Mouse (Mus musculus) olfactory bulb, adult 2 months (tissue): ENCODE data around the gene Rad9a. TPM values are rescaled to one million over a fixed set of nuclear protein-coding genes. Genes with fewer than 3 reads are reported as not detected.

Experiments
- H3K27ac ChIP-seq: fragments of 200-500 bp; 2 replicates; pipeline ENCODE4 v1.5.1; 2012; ENCODE audit warnings: low read depth, low read length; ENCODE audit not compliant: insufficient read depth
- H3K4me1 ChIP-seq: fragments of 200-500 bp; 2 replicates; pipeline ENCODE4 v1.6.1; 2012; ENCODE audit warnings: low read length; ENCODE audit not compliant: control insufficient read depth, insufficient read depth
- H3K4me3 ChIP-seq: fragments of 200-500 bp; 2 replicates; pipeline ENCODE4 v1.5.1; 2012; ENCODE audit warnings: mild to moderate bottlenecking, low read depth, low read length, moderate library complexity; ENCODE audit not compliant: insufficient read depth
- CTCF ChIP-seq: fragments of 200-500 bp; IDR thresholded peaks from 2 replicates; pipeline ENCODE4 v1.5.1; 2012; ENCODE audit warnings: low read depth, mild to moderate bottlenecking, low read length, moderate library complexity; ENCODE audit not compliant: insufficient read depth
- POLR2A ChIP-seq: fragments of 200-500 bp; IDR thresholded peaks from 2 replicates; pipeline ENCODE4 v1.6.1; 2012; ENCODE audit warnings: mild to moderate bottlenecking, low read depth, low read length, moderate library complexity; ENCODE audit not compliant: insufficient read depth
- WGBS: fragments of 180-500 bp; shearing (Covaris S2); methylation state at CpG from one replicate; pipeline ENCODE4 v1.1.7; 2018; 5-methylcytosine and 5-hydroxymethylcytosine counted together
- polyA plus RNA-seq: library from polyadenylated mRNA; stranded (reverse); fragments of >200 nt; gene quantifications from 2 replicates; pipeline ENCODE4 v1.2.4, GENCODE M21; 2012; ENCODE audit warnings: low replicate concordance; ENCODE audit not compliant: missing spikeins, insufficient read depth, insufficient read length

Gene Rad9a
- polyA plus RNA-seq, 1 experiment = not detected

- no peak overlapping the region for H3K4me3 ChIP-seq
- WGBS = 50% methylated on average over 14 of the region's 14 CpGs
- no peak for TF ChIP-seq POLR2A
- TF ChIP-seq CTCF = no peak
- H3K27ac ChIP-seq = no peak overlapping the region
- H3K4me1 ChIP-seq = peaks cover 7% of the 10 kb centered on the region
Measured at GRCm38 (mm10) chr19:4220957-4221743, 19.7 kb upstream of the Rad9a start.

- TF ChIP-seq POLR2A = no peak
- no peak for TF ChIP-seq CTCF
- Histone ChIP-seq H3K4me1 (peaks cover 10% of the 10 kb centered on the region), H3K4me3 (no peak overlapping the region), H3K27ac (no peak overlapping the region)
- WGBS = 44% methylated on average over 4 of the region's 4 CpGs
Measured at GRCm38 (mm10) chr19:4220416-4220815, 19.0 kb upstream of the Rad9a start.

- TF ChIP-seq POLR2A = no peak
- no peak for TF ChIP-seq CTCF
- Histone ChIP-seq H3K4me1 (peaks cover 13% of the 10 kb centered on the region), H3K4me3 (no peak overlapping the region), H3K27ac (no peak overlapping the region)
- 90% methylated on average over 6 of the region's 6 CpGs for WGBS
Measured at GRCm38 (mm10) chr19:4219943-4220342, 18.5 kb upstream of the Rad9a start.

- H3K27ac ChIP-seq = no peak overlapping the region
- peaks cover 25% of the 10 kb centered on the region for H3K4me1 ChIP-seq
- no peak for TF ChIP-seq POLR2A
- no peak for TF ChIP-seq CTCF
- H3K4me3 ChIP-seq = no peak overlapping the region
- WGBS = 93% methylated on average over 1 of the region's 1 CpGs
Measured at GRCm38 (mm10) chr19:4218784-4219183, 17.3 kb upstream of the Rad9a start.

- H3K4me3 ChIP-seq = no peak overlapping the region
- 90% methylated on average over 11 of the region's 11 CpGs for WGBS
- no peak overlapping the region for H3K27ac ChIP-seq
- TF ChIP-seq POLR2A = no peak
- TF ChIP-seq CTCF = no peak
- peaks cover 30% of the 10 kb centered on the region for H3K4me1 ChIP-seq
Measured at GRCm38 (mm10) chr19:4218293-4218692, 16.8 kb upstream of the Rad9a start.

GRCm38 (mm10) chr19:4217855-4218254 lies 16.4 kb upstream of the Rad9a start:
- no peak overlapping the region for H3K27ac ChIP-seq
- H3K4me1 ChIP-seq = peaks cover 33% of the 10 kb centered on the region
- WGBS = 69% methylated on average over 3 of the region's 3 CpGs
- no peak for TF ChIP-seq POLR2A
- no peak overlapping the region for H3K4me3 ChIP-seq

GRCm38 (mm10) chr19:4217140-4217539 lies 15.7 kb upstream of the Rad9a start:
- no peak for TF ChIP-seq CTCF
- no peak for TF ChIP-seq POLR2A

GRCm38 (mm10) chr19:4216041-4216685 lies 14.7 kb upstream of the Rad9a start:
- H3K4me3 ChIP-seq = no peak overlapping the region
- 33% methylated on average over 14 of the region's 14 CpGs for WGBS
- H3K27ac ChIP-seq = no peak overlapping the region
- no peak for TF ChIP-seq CTCF
- no peak for TF ChIP-seq POLR2A
- H3K4me1 ChIP-seq = peaks cover 33% of the 10 kb centered on the region

More at GRCm38 (mm10) chr19:4217140-4217539, 15.7 kb upstream of the Rad9a start:
- no peak overlapping the region for H3K27ac ChIP-seq
- H3K4me3 ChIP-seq = no peak overlapping the region
- H3K4me1 ChIP-seq = peaks cover 33% of the 10 kb centered on the region
- 40% methylated on average over 5 of the region's 5 CpGs for WGBS

GRCm38 (mm10) chr19:4215451-4215840 lies 14.0 kb upstream of the Rad9a start:
- Histone ChIP-seq H3K27ac (no peak overlapping the region), H3K4me1 (peaks cover 28% of the 10 kb centered on the region), H3K4me3 (0 out of 2 replicates have a peak overlapping the region, but pooled peaks have one; percentile 49)
- WGBS = 6% methylated on average over 21 of the region's 21 CpGs
- TF ChIP-seq POLR2A (no peak), CTCF (no peak)
